Mouse (Mus musculus) midbrain, embryonic 11.5 days (tissue): ENCODE results near the gene Ankrd54. TPM values are rescaled to one million over a fixed set of nuclear protein-coding genes. Genes with fewer than 3 reads are reported as not detected.
"Not testable (repeated sequence)": the region's sequence is repeated elsewhere in the genome, so short reads cannot be mapped to it uniquely, and the experiment has no call there.

ENCODE experiments used
- ATAC-seq: fragments of 200-750 bp; cut with Nextera tagmentation; 2 replicates; pipeline ENCODE4 v1.8.0; 2017; ENCODE audit warnings: moderate TSS enrichment, moderate library complexity; ENCODE audit not compliant: low FRiP score
- DNase-seq: peaks from one replicate; pipeline ENCODE4 v3.0.0; 2015; ENCODE audit warnings: low spot score; ENCODE audit errors: missing footprints
- H3K27ac ChIP-seq: fragments of 300-500 bp; sonication (generic); 2 replicates; pipeline ENCODE4 v1.5.1; 2014; ENCODE audit warnings: low read depth, low read length
- H3K27me3 ChIP-seq: fragments of 300-500 bp; sonication (generic); 2 replicates; pipeline ENCODE4 v1.6.1; 2014; ENCODE audit warnings: mild to moderate bottlenecking, low read length, moderate library complexity, mixed read lengths; ENCODE audit not compliant: control insufficient read depth, insufficient read depth
- H3K36me3 ChIP-seq: fragments of 300-500 bp; sonication (generic); 2 replicates; pipeline ENCODE4 v1.6.1; 2014; ENCODE audit warnings: mild to moderate bottlenecking, low read length, moderate library complexity, mixed read lengths; ENCODE audit not compliant: control insufficient read depth, insufficient read depth
- H3K4me1 ChIP-seq: fragments of 300-500 bp; sonication (generic); 2 replicates; pipeline ENCODE4 v1.6.1; 2014; ENCODE audit warnings: low read length; ENCODE audit not compliant: control insufficient read depth, insufficient read depth
- H3K4me2 ChIP-seq: fragments of 300-500 bp; sonication (generic); 2 replicates; pipeline ENCODE4 v1.6.1; 2014; ENCODE audit warnings: mild to moderate bottlenecking, moderate library complexity
- H3K4me3 ChIP-seq: fragments of 300-500 bp; sonication (generic); 2 replicates; pipeline ENCODE4 v1.5.1; 2014; ENCODE audit warnings: low read depth, low read length
- H3K9ac ChIP-seq: fragments of 300-500 bp; sonication (generic); 2 replicates; pipeline ENCODE4 v1.6.1; 2014; ENCODE audit warnings: low read length
- H3K9me3 ChIP-seq: fragments of 300-500 bp; sonication (generic); 2 replicates; pipeline ENCODE4 v1.6.1; 2016; ENCODE audit warnings: low read length; ENCODE audit not compliant: control insufficient read depth
- WGBS: fragments of 180-500 bp; shearing (Covaris S2); extraction: QIAGEN DNeasy Blood & Tissue Kit; methylation state at CpG from one replicate; pipeline ENCODE4 v1.1.7; 2014; 5-methylcytosine and 5-hydroxymethylcytosine counted together
- polyA plus RNA-seq: library from polyadenylated mRNA; unstranded; fragments of >200 nt; fragmentation: Nextera tagmentation; extraction: Ambion mirVana; gene quantifications from 2 replicates; pipeline ENCODE4 v1.2.1, GENCODE M21; 2014

Ankrd54 gene
- polyA plus RNA-seq, 1 experiment from 2014 or later: 53.5 TPM

- no peak overlapping the region for H3K27ac ChIP-seq
Observed at GRCm38 (mm10) chr15:79038853-79039252, 23.8 kb downstream of the Ankrd54 start.

GRCm38 (mm10) chr15:79038331-79038730, 24.4 kb downstream of the Ankrd54 start:
- Histone ChIP-seq H3K27me3 (peaks cover 33% of the 10 kb centered on the region), H3K27ac (no peak overlapping the region), H3K4me2 (no peak overlapping the region), H3K9me3 (no peaks in the 10 kb centered on the region), H3K9ac (no peak overlapping the region), H3K4me1 (peaks cover 3% of the 10 kb centered on the region), H3K4me3 (no peak overlapping the region), H3K36me3 (no peaks in the 10 kb centered on the region)
- no peak for DNase-seq
- 68% methylated on average over 10 of the region's 10 CpGs for WGBS
- no peak for ATAC-seq

More at GRCm38 (mm10) chr15:79038853-79039252, 23.8 kb downstream of the Ankrd54 start:
- peak; percentile 28 for ATAC-seq
- no peaks in the 10 kb centered on the region for H3K9me3 ChIP-seq
- no peak overlapping the region for H3K4me3 ChIP-seq
- H3K27me3 ChIP-seq: peaks cover 38% of the 10 kb centered on the region
- H3K9ac ChIP-seq: no peak overlapping the region
- 16% methylated on average over 7 of the region's 7 CpGs for WGBS
- H3K4me2 ChIP-seq: no peak overlapping the region
- no peaks in the 10 kb centered on the region for H3K36me3 ChIP-seq
- H3K4me1 ChIP-seq: peaks cover 3% of the 10 kb centered on the region
- no peak for DNase-seq

GRCm38 (mm10) chr15:79037913-79038328, 24.8 kb downstream of the Ankrd54 start:
- no peaks in the 10 kb centered on the region for H3K9me3 ChIP-seq
- H3K4me2 ChIP-seq: no peak overlapping the region
- H3K4me1 ChIP-seq: peaks cover 3% of the 10 kb centered on the region
- H3K27ac ChIP-seq: no peak overlapping the region
- 14% methylated on average over 14 of the region's 14 CpGs for WGBS
- peak; percentile 40; the same call in 1 of the 2 replicates for ATAC-seq
- no peak overlapping the region for H3K4me3 ChIP-seq
- H3K9ac ChIP-seq: no peak overlapping the region
- no peaks in the 10 kb centered on the region for H3K36me3 ChIP-seq
- peaks cover 28% of the 10 kb centered on the region for H3K27me3 ChIP-seq
- peak; percentile 99 for DNase-seq

GRCm38 (mm10) chr15:79031908-79032307, 30.8 kb downstream of the Ankrd54 start:
- H3K9ac ChIP-seq, H3K27me3 ChIP-seq, H3K36me3 ChIP-seq, H3K27ac ChIP-seq, H3K4me2 ChIP-seq, DNase-seq, H3K4me3 ChIP-seq, H3K9me3 ChIP-seq, ATAC-seq: not testable (repeated sequence)
- WGBS: 91% methylated on average over 5 of the region's 5 CpGs
- peaks cover 25% of the 10 kb centered on the region for H3K4me1 ChIP-seq

- DNase-seq: peak; percentile 98
- peak overlapping the region; percentile 72 for H3K4me3 ChIP-seq
- no peaks in the 10 kb centered on the region for H3K36me3 ChIP-seq
- ATAC-seq: peak; percentile 79
- peaks cover 29% of the 10 kb centered on the region for H3K4me1 ChIP-seq
- no peaks in the 10 kb centered on the region for H3K9me3 ChIP-seq
- under 1% methylated on average over 52 of the region's 52 CpGs for WGBS
- H3K9ac ChIP-seq: peak overlapping the region; percentile 100
- peak overlapping the region; percentile 97 for H3K4me2 ChIP-seq
- 0 out of 2 replicates have a peak overlapping the region, but pooled peaks have one; percentile 13 for H3K27ac ChIP-seq
- H3K27me3 ChIP-seq: no peaks in the 10 kb centered on the region
Observed at GRCm38 (mm10) chr15:79030551-79031435, 31.9 kb downstream of the Ankrd54 start.

- peak overlapping the region; percentile 100 for H3K9ac ChIP-seq
- WGBS: 12% methylated on average over 11 of the region's 11 CpGs
- no peaks in the 10 kb centered on the region for H3K9me3 ChIP-seq
- H3K4me1 ChIP-seq: peaks cover 32% of the 10 kb centered on the region
- no peaks in the 10 kb centered on the region for H3K27me3 ChIP-seq
- peak overlapping the region; percentile 97 for H3K4me2 ChIP-seq
- peak overlapping the region; percentile 30; the same call in 1 of the 2 replicates for H3K27ac ChIP-seq
- H3K4me3 ChIP-seq: peak overlapping the region; percentile 72
- no peak for ATAC-seq
- H3K36me3 ChIP-seq: no peaks in the 10 kb centered on the region
- DNase-seq: peak; percentile 92
Observed at GRCm38 (mm10) chr15:79029519-79030241, 33.0 kb downstream of the Ankrd54 start.

- Histone ChIP-seq H3K36me3 (no peaks in the 10 kb centered on the region), H3K9me3 (no peaks in the 10 kb centered on the region), H3K4me1 (peaks cover 32% of the 10 kb centered on the region), H3K27me3 (no peaks in the 10 kb centered on the region), H3K9ac (peak overlapping the region; percentile 100), H3K4me3 (peak overlapping the region; percentile 72), H3K27ac (peak overlapping the region; percentile 86), H3K4me2 (peak overlapping the region; percentile 97)
- DNase-seq (peak; percentile 94), ATAC-seq (no peak)
- WGBS: 30% methylated on average over 16 of the region's 16 CpGs
Observed at GRCm38 (mm10) chr15:79028823-79029484, 33.7 kb downstream of the Ankrd54 start.

GRCm38 (mm10) chr15:79028237-79028738, 34.4 kb downstream of the Ankrd54 start, which contains the start of gene H1f0:
Gene H1f0, plus strand, starts transcription at chr15:79028450.
- no peaks in the 10 kb centered on the region for H3K36me3 ChIP-seq
- peak; percentile 100 for DNase-seq
- H3K4me2 ChIP-seq: peak within 1 kb of the TSS; percentile 97
- ATAC-seq: peak; percentile 83
- H3K4me1 ChIP-seq: peaks cover 32% of the 10 kb centered on the region
- peak within 1 kb of the TSS; percentile 72 for H3K4me3 ChIP-seq
- H3K9me3 ChIP-seq: no peaks in the 10 kb centered on the region
- peak within 1 kb of the TSS; percentile 86 for H3K27ac ChIP-seq
- under 1% methylated on average over 53 of the region's 58 CpGs for WGBS
- peak within 1 kb of the TSS; percentile 100 for H3K9ac ChIP-seq
- no peaks in the 10 kb centered on the region for H3K27me3 ChIP-seq
